Mouse (Mus musculus) bone marrow macrophage, adult 2 months (primary cell): ENCODE measurements around the gene Dstyk.

ENCODE experiments used
- CTCF ChIP-seq: IDR thresholded peaks from 2 replicates; pipeline ENCODE4 v1.5.1; 2012; ENCODE audit warnings: low read depth, mild to moderate bottlenecking, low read length, moderate library complexity
- POLR2A ChIP-seq: IDR thresholded peaks from 2 replicates; pipeline ENCODE4 v1.6.1; 2012; ENCODE audit warnings: mild to moderate bottlenecking, low read depth, low read length, borderline replicate concordance

- TF ChIP-seq CTCF (no peak), POLR2A (no peak)
These were observed 25.8 kb upstream of the Dstyk start for GRCm38 (mm10) chr1:132391580-132392022.
